Mouse (Mus musculus): ENCODE measurements around the gene Slc22a6.

Gene Slc22a6

GRCm38 (mm10) chr19:8602914-8603313 is 14.9 kb upstream of the Slc22a6 start:
- in situ Hi-C loops (cut with MboI; ENCODE audit: low pct_unique_long_range_greater_than_20kb in 1 of 2, low sequenced_read_pairs in 2 of 2, unreplicated experiment in 1 of 2) = no loop called here

- in situ Hi-C loops (cut with MboI; ENCODE audit: low pct_unique_long_range_greater_than_20kb in 1 of 2, low sequenced_read_pairs in 2 of 2, unreplicated experiment in 1 of 2) = no loop called here
Measured at GRCm38 (mm10) chr19:8604536-8605240, 13.2 kb upstream of the Slc22a6 start.

- in situ Hi-C loops (cut with MboI; ENCODE audit: low pct_unique_long_range_greater_than_20kb in 1 of 2, low sequenced_read_pairs in 2 of 2, unreplicated experiment in 1 of 2) = no loop called here
Measured at GRCm38 (mm10) chr19:8605241-8605558, 12.6 kb upstream of the Slc22a6 start.

- in situ Hi-C loops (cut with MboI; ENCODE audit: low pct_unique_long_range_greater_than_20kb in 1 of 2, low sequenced_read_pairs in 2 of 2, unreplicated experiment in 1 of 2) = no loop called here
Measured at GRCm38 (mm10) chr19:8611358-8612123, 6.3 kb upstream of the Slc22a6 start.

GRCm38 (mm10) chr19:8613111-8613510 is 4.7 kb upstream of the Slc22a6 start:
- in situ Hi-C loops (cut with MboI; ENCODE audit: low pct_unique_long_range_greater_than_20kb in 1 of 2, low sequenced_read_pairs in 2 of 2, unreplicated experiment in 1 of 2) = no loop called here

- in situ Hi-C loops (cut with MboI; ENCODE audit: low pct_unique_long_range_greater_than_20kb in 1 of 2, low sequenced_read_pairs in 2 of 2, unreplicated experiment in 1 of 2) = no loop called here
Measured at GRCm38 (mm10) chr19:8614343-8614742, 3.5 kb upstream of the Slc22a6 start.

- in situ Hi-C loops (cut with MboI; ENCODE audit: low pct_unique_long_range_greater_than_20kb in 1 of 2, low sequenced_read_pairs in 2 of 2, unreplicated experiment in 1 of 2) = no loop called here
Measured at GRCm38 (mm10) chr19:8616314-8616713, 1.5 kb upstream of the Slc22a6 start.

GRCm38 (mm10) chr19:8621098-8621497 is 3.3 kb downstream of the Slc22a6 start:
- in situ Hi-C loops (cut with MboI; ENCODE audit: low pct_unique_long_range_greater_than_20kb in 1 of 2, low sequenced_read_pairs in 2 of 2, unreplicated experiment in 1 of 2) = no loop called here

- in situ Hi-C loops (cut with MboI; ENCODE audit: low pct_unique_long_range_greater_than_20kb in 1 of 2, low sequenced_read_pairs in 2 of 2, unreplicated experiment in 1 of 2) = no loop called here
Measured at GRCm38 (mm10) chr19:8630249-8630648, 12.4 kb downstream of the Slc22a6 start.

- in situ Hi-C loops (cut with MboI; ENCODE audit: low pct_unique_long_range_greater_than_20kb in 1 of 2, low sequenced_read_pairs in 2 of 2, unreplicated experiment in 1 of 2) = no loop called here
Measured at GRCm38 (mm10) chr19:8630826-8631225, 13.0 kb downstream of the Slc22a6 start.

- in situ Hi-C loops (cut with MboI; ENCODE audit: low pct_unique_long_range_greater_than_20kb in 1 of 2, low sequenced_read_pairs in 2 of 2, unreplicated experiment in 1 of 2) = no loop called here
Measured at GRCm38 (mm10) chr19:8632029-8632428, 14.2 kb downstream of the Slc22a6 start.

GRCm38 (mm10) chr19:8642086-8642485 is 24.2 kb downstream of the Slc22a6 start:
- in situ Hi-C loops (cut with MboI; ENCODE audit: low pct_unique_long_range_greater_than_20kb in 1 of 2, low sequenced_read_pairs in 2 of 2, unreplicated experiment in 1 of 2) = no loop called here

GRCm38 (mm10) chr19:8646393-8646792 is 28.6 kb downstream of the Slc22a6 start:
- in situ Hi-C loops (cut with MboI; ENCODE audit: low pct_unique_long_range_greater_than_20kb in 1 of 2, low sequenced_read_pairs in 2 of 2, unreplicated experiment in 1 of 2) = no loop called here

GRCm38 (mm10) chr19:8655833-8656232 is 38.0 kb downstream of the Slc22a6 start:
- in situ Hi-C loops (cut with MboI; ENCODE audit: low pct_unique_long_range_greater_than_20kb in 1 of 2, low sequenced_read_pairs in 2 of 2, unreplicated experiment in 1 of 2) = no loop called here

GRCm38 (mm10) chr19:8656341-8656740 is 38.5 kb downstream of the Slc22a6 start:
- in situ Hi-C loops (cut with MboI; ENCODE audit: low pct_unique_long_range_greater_than_20kb in 1 of 2, low sequenced_read_pairs in 2 of 2, unreplicated experiment in 1 of 2) = no loop called here

- in situ Hi-C loops (cut with MboI; ENCODE audit: low pct_unique_long_range_greater_than_20kb in 1 of 2, low sequenced_read_pairs in 2 of 2, unreplicated experiment in 1 of 2) = no loop called here
Measured at GRCm38 (mm10) chr19:8661821-8662307, 44.0 kb downstream of the Slc22a6 start.

- in situ Hi-C loops (cut with MboI; ENCODE audit: low pct_unique_long_range_greater_than_20kb in 1 of 2, low sequenced_read_pairs in 2 of 2, unreplicated experiment in 1 of 2) = no loop called here
Measured at GRCm38 (mm10) chr19:8662337-8662736, 44.5 kb downstream of the Slc22a6 start.

GRCm38 (mm10) chr19:8663360-8663839 is 45.6 kb downstream of the Slc22a6 start, which contains the start of gene Chrm1:
TSS of gene Chrm1 (plus strand) at chr19:8663789.
- in situ Hi-C loops (cut with MboI; ENCODE audit: low pct_unique_long_range_greater_than_20kb in 1 of 2, low sequenced_read_pairs in 2 of 2, unreplicated experiment in 1 of 2) = no loop called here

- in situ Hi-C loops (cut with MboI; ENCODE audit: low pct_unique_long_range_greater_than_20kb in 1 of 2, low sequenced_read_pairs in 2 of 2, unreplicated experiment in 1 of 2) = no loop called here
Measured at GRCm38 (mm10) chr19:8663911-8664421, 46.1 kb downstream of the Slc22a6 start.

Data from mouse embryonic stem cell (cell line).